Mouse (Mus musculus) C2C12 (cell line): ENCODE measurements at regions not wholly inside any gene's neighbourhood (a gene's known extent, or its start where the extent isn't known, plus 50 kb on each side); places are given as distances from the start of the nearest gene placed in this dataset.

Experiments
- H3K27me3 ChIP-seq: one replicate; pipeline ENCODE4 v1.6.1; 2011; ENCODE audit not compliant: control insufficient read depth, insufficient read depth, insufficient read length
- H3K36me3 ChIP-seq: one replicate; pipeline ENCODE4 v1.6.1; 2011; ENCODE audit not compliant: control insufficient read depth, insufficient read depth
- H3K4me3 ChIP-seq: one replicate; pipeline ENCODE4 v1.5.1; 2011; ENCODE audit warnings: mild to moderate bottlenecking, control low read depth; ENCODE audit not compliant: poor library complexity, insufficient read depth, severe bottlenecking
- H3K79me2 ChIP-seq: one replicate; pipeline ENCODE4 v1.6.1; 2011; ENCODE audit not compliant: control insufficient read depth, insufficient read depth
- H3K79me3 ChIP-seq: one replicate; pipeline ENCODE4 v1.6.1; 2011; ENCODE audit warnings: low read depth, control low read depth
- H3ac ChIP-seq: one replicate; pipeline ENCODE3; 2011; ENCODE audit warnings: low read depth; ENCODE audit not compliant: control insufficient read depth, insufficient read length
- CEBPB ChIP-seq: IDR thresholded peaks from one replicate; pipeline ENCODE4 v1.6.1; 2011; ENCODE audit warnings: low read depth, mild to moderate bottlenecking, control low read depth, moderate library complexity
- CTCF ChIP-seq: IDR thresholded peaks from one replicate; pipeline ENCODE4 v1.5.1; 2011; ENCODE audit not compliant: control insufficient read depth, insufficient read depth, insufficient read length
- FOSL1 ChIP-seq: IDR thresholded peaks from one replicate; pipeline ENCODE4 v1.8.0; 2011; ENCODE audit warnings: mild to moderate bottlenecking, low read length; ENCODE audit not compliant: poor library complexity, insufficient read depth, severe bottlenecking
- MAX ChIP-seq: IDR thresholded peaks from one replicate; pipeline ENCODE4 v1.6.1; 2011; ENCODE audit warnings: mild to moderate bottlenecking, control low read depth
- MYOD1 ChIP-seq: IDR thresholded peaks from one replicate; pipeline ENCODE4 v1.6.1; 2011; ENCODE audit warnings: low read depth; ENCODE audit not compliant: control insufficient read depth, insufficient read length
- MYOG ChIP-seq: IDR thresholded peaks from one replicate; pipeline ENCODE4 v1.6.1; 2011; ENCODE audit not compliant: control insufficient read depth, insufficient read length; ENCODE audit errors: extremely low read depth
- USF1 ChIP-seq: IDR thresholded peaks from one replicate; pipeline ENCODE4 v1.6.1; 2011; ENCODE audit warnings: low read depth, mild to moderate bottlenecking, control low read depth, moderate library complexity

DNA sequence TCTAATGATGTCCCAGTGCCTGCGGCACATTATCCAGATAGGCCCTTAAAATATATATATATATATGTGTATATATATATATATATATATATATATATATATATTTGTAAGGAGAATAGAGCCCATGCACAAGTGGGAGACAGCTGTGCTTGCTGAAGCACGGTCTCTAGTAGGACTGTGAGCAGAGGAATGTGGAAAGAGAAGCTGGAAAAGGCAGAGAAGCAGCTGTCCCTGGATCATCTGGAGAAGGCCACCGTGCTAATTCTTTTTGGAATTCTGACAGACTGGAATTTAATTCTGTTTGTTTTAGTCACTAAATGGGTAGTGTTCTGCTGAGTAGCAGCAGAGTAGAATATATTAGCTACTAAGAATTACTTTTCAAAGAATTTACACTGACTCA lies 370.4 kb upstream of the Tle4 start:
- H3K79me2 ChIP-seq = no peaks in the 10 kb centered on the region
- H3ac ChIP-seq = no peak overlapping the region
- H3K27me3 ChIP-seq = no peaks in the 10 kb centered on the region
- no peaks in the 10 kb centered on the region for H3K79me3 ChIP-seq
- H3K36me3 ChIP-seq = no peaks in the 10 kb centered on the region
- H3K4me3 ChIP-seq = no peak overlapping the region
- TF ChIP-seq MYOG = no peak
- TF ChIP-seq CTCF = no peak
- TF ChIP-seq USF1 = no peak
- no peak for TF ChIP-seq FOSL1
- TF ChIP-seq MYOD1 = no peak

DNA sequence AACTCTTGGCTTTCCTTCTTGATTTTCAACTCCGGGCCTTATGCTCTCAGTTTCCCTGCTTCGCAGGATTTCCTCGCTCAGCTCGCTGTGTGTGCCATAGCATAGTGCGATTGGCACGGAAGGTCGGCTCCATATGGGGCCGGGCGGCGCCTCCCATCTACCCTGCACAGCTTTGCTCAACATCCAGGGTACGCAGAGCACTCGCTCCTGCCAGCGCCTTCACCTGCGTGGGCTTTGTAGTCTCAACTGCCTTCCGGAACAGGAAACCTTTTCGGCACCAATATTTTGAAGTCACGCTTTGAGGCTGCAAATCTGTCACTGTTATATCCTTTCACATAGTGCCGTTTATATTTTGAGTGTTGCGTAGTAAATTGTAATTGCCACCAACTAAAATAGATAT lies 359.9 kb upstream of the Tle4 start:
- Histone ChIP-seq H3K79me3 (no peaks in the 10 kb centered on the region), H3K27me3 (no peaks in the 10 kb centered on the region), H3K36me3 (no peaks in the 10 kb centered on the region), H3ac (no peak overlapping the region), H3K4me3 (no peak overlapping the region), H3K79me2 (no peaks in the 10 kb centered on the region)
- TF ChIP-seq MAX = no peak
- no peak for TF ChIP-seq USF1
- TF ChIP-seq FOSL1 = no peak
- no peak for TF ChIP-seq CTCF
- no peak for TF ChIP-seq CEBPB

DNA sequence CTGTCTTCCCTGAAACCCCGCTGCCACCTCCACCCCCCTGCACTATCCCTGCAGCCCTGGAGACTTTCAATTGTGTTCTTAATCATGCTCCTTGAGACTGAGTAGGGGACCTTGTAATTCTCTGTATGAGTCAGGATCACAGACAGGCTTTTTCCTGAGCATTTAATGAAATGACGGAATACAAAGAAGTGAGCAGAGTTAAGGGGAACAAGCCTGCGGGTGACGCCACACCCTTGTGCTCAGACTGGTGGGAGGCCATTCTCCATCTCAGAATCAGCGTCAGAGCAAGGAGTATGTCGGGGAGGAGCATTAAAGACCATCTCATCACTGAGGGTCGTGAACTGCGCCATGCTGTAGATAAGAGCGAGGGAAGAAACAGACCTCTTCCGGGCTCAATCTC lies 359.3 kb upstream of the Tle4 start:
- no peaks in the 10 kb centered on the region for H3K79me2 ChIP-seq

DNA sequence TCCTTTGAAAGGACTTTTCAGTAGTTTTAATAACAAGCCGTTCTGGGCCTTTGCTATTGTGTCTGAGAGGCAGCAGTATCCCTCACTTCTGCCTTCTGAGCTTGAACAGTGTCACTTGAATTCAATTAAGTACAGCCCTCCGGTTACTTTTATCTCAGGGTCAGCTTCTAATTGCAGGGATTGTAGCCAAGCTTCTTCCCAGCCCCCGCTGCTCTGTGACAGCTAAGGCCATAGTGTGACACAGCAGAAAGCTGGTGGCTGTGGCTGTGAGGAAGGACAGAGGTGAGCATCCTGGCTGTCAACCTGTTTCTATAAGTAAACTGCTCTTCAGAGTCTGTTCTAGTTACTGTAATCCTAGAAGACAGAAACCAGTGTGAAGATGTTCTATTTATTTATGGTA lies 358.5 kb upstream of the Tle4 start:
- no peaks in the 10 kb centered on the region for H3K36me3 ChIP-seq
- H3K4me3 ChIP-seq = no peak overlapping the region
- TF ChIP-seq MYOG = no peak
- TF ChIP-seq FOSL1 = no peak
- TF ChIP-seq MYOD1 = no peak
- TF ChIP-seq CTCF = no peak
- no peak for TF ChIP-seq MAX
- no peak for TF ChIP-seq USF1
- no peak for TF ChIP-seq CEBPB
- H3ac ChIP-seq = no peak overlapping the region
- no peaks in the 10 kb centered on the region for H3K27me3 ChIP-seq
- H3K79me3 ChIP-seq = no peaks in the 10 kb centered on the region
- no peaks in the 10 kb centered on the region for H3K79me2 ChIP-seq

More for the DNA sequence above, 359.3 kb upstream of the Tle4 start:
- Histone ChIP-seq H3K36me3 (no peaks in the 10 kb centered on the region), H3K27me3 (no peaks in the 10 kb centered on the region), H3ac (no peak overlapping the region), H3K4me3 (no peak overlapping the region), H3K79me3 (no peaks in the 10 kb centered on the region)
- TF ChIP-seq MYOG = no peak

DNA sequence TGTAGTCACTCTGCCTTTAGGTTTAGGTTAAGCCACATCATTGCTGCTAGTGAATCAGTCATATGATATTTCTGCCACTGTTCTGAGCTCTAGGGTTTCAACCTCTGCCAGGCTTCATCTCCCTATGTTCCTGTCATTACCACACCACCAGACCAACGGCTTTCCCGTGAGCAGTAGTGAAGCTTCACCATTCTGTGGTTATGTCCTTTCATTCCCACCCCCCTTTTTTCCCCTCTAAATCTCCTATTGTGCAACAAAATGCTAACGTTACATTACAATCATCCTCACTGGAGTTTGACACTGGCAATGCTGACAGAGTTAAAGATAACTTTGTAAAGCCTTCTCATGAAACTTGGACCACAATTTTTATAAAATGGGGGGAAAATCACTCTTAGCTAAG lies 358.1 kb upstream of the Tle4 start:
- Histone ChIP-seq H3K4me3 (no peak overlapping the region), H3K79me3 (no peaks in the 10 kb centered on the region), H3K27me3 (no peaks in the 10 kb centered on the region), H3K36me3 (no peaks in the 10 kb centered on the region), H3K79me2 (no peaks in the 10 kb centered on the region), H3ac (no peak overlapping the region)
- no peak for TF ChIP-seq USF1
- no peak for TF ChIP-seq CTCF
- no peak for TF ChIP-seq MYOD1
- TF ChIP-seq MYOG = no peak
- TF ChIP-seq CEBPB = no peak
- no peak for TF ChIP-seq MAX

DNA sequence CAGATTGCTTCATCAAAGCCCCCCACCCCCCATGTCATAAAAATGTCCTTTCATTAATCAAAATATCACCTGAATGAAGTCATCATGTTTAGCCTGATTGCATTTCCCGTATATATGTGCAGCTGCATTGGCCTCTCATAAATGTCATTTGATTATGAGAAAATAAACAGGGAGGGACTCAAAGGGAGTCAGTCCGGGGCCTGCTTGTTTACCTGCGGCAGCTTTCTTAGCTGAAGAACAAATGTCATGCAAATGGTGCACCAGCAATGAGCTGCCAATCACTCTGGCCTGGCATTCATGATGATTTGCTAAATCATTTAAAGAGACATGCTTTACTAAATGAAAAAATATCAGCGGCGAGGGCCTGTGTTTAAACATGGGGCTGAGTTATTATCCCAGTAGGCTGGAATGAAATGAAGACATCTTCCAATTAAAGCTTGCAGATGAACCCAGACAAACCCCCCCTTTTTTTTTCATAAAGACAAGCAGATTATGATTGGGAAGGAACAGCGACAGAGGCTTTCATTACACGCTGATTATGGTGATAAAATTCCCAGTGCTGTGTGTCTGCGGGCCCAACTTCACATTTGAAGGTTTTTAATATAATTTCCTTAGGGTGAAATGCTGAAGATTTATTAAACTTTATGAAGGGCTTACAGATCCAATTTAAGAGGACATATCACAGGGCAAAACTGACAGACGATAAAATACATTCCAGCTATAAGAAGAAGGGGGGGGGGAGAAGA lies 342.5 kb upstream of the Tle4 start:
- Histone ChIP-seq H3K36me3 (no peaks in the 10 kb centered on the region), H3K4me3 (no peak overlapping the region), H3K79me3 (no peaks in the 10 kb centered on the region), H3ac (no peak overlapping the region), H3K27me3 (no peaks in the 10 kb centered on the region), H3K79me2 (no peaks in the 10 kb centered on the region)
- TF ChIP-seq MYOG = no peak
- no peak for TF ChIP-seq USF1
- TF ChIP-seq MAX = no peak
- TF ChIP-seq MYOD1 = no peak
- TF ChIP-seq CEBPB = no peak
- TF ChIP-seq FOSL1 = no peak
- no peak for TF ChIP-seq CTCF
